Mouse (Mus musculus) C2C12 (cell line): Measurements from ENCODE around the gene Ipo13. TPM values are rescaled to one million over a fixed set of nuclear protein-coding genes. Genes with fewer than 3 reads are reported as not detected.

Source experiments
- H3K27me3 ChIP-seq: one replicate; pipeline ENCODE4 v1.6.1; 2011; ENCODE audit not compliant: control insufficient read depth, insufficient read depth, insufficient read length
- H3K36me3 ChIP-seq: one replicate; pipeline ENCODE4 v1.6.1; 2011; ENCODE audit not compliant: control insufficient read depth, insufficient read depth
- H3K4me3 ChIP-seq: one replicate; pipeline ENCODE4 v1.5.1; 2011; ENCODE audit warnings: mild to moderate bottlenecking, control low read depth; ENCODE audit not compliant: poor library complexity, insufficient read depth, severe bottlenecking
- H3K79me2 ChIP-seq: one replicate; pipeline ENCODE4 v1.6.1; 2011; ENCODE audit not compliant: control insufficient read depth, insufficient read depth
- H3K79me3 ChIP-seq: one replicate; pipeline ENCODE4 v1.6.1; 2011; ENCODE audit warnings: low read depth, control low read depth
- H3ac ChIP-seq: one replicate; pipeline ENCODE3; 2011; ENCODE audit warnings: low read depth; ENCODE audit not compliant: control insufficient read depth, insufficient read length
- CEBPB ChIP-seq: IDR thresholded peaks from one replicate; pipeline ENCODE4 v1.6.1; 2011; ENCODE audit warnings: low read depth, mild to moderate bottlenecking, control low read depth, moderate library complexity
- CTCF ChIP-seq: IDR thresholded peaks from one replicate; pipeline ENCODE4 v1.5.1; 2011; ENCODE audit not compliant: control insufficient read depth, insufficient read depth, insufficient read length
- FOSL1 ChIP-seq: IDR thresholded peaks from one replicate; pipeline ENCODE4 v1.8.0; 2011; ENCODE audit warnings: mild to moderate bottlenecking, low read length; ENCODE audit not compliant: poor library complexity, insufficient read depth, severe bottlenecking
- MAX ChIP-seq: IDR thresholded peaks from one replicate; pipeline ENCODE4 v1.6.1; 2011; ENCODE audit warnings: mild to moderate bottlenecking, control low read depth
- MYOD1 ChIP-seq: IDR thresholded peaks from one replicate; pipeline ENCODE4 v1.6.1; 2011; ENCODE audit warnings: low read depth; ENCODE audit not compliant: control insufficient read depth, insufficient read length
- MYOG ChIP-seq: IDR thresholded peaks from one replicate; pipeline ENCODE4 v1.6.1; 2011; ENCODE audit not compliant: control insufficient read depth, insufficient read length; ENCODE audit errors: extremely low read depth
- USF1 ChIP-seq: IDR thresholded peaks from one replicate; pipeline ENCODE4 v1.6.1; 2011; ENCODE audit warnings: low read depth, mild to moderate bottlenecking, control low read depth, moderate library complexity
- long read RNA-seq, 2 experiments: library from polyadenylated mRNA; unstranded; transcript quantifications; one replicate each; pipeline ENCODE4 v2.0.0; 2019 to 2020
- polyA plus RNA-seq: library from polyadenylated mRNA; unstranded; fragments of >200 nt; fragmentation: generic; extraction: Trizol; gene quantifications from one replicate; pipeline ENCODE4 v1.2.1, GENCODE M21; 2012; ENCODE audit warnings: missing spikeins

Ipo13 gene
- polyA plus RNA-seq = 43.6 TPM
- long read RNA-seq, experiment 1, transcript Ipo13-201 (20 exons, 3,595 nt) = major isoform, 7 of 26 reads
- long read RNA-seq, experiment 1, partial matches to known transcripts = 14 of 26 reads
- long read RNA-seq, experiment 1, other reads (novel, unspliced or antisense) = 5 of 26 reads
- long read RNA-seq, experiment 2, transcript Ipo13-201 (20 exons, 3,595 nt) = major isoform, 158 of 213 reads
- long read RNA-seq, experiment 2, partial matches to known transcripts = 18 of 213 reads
- long read RNA-seq, experiment 2, other reads (novel, unspliced or antisense) = 37 of 213 reads

DNA sequence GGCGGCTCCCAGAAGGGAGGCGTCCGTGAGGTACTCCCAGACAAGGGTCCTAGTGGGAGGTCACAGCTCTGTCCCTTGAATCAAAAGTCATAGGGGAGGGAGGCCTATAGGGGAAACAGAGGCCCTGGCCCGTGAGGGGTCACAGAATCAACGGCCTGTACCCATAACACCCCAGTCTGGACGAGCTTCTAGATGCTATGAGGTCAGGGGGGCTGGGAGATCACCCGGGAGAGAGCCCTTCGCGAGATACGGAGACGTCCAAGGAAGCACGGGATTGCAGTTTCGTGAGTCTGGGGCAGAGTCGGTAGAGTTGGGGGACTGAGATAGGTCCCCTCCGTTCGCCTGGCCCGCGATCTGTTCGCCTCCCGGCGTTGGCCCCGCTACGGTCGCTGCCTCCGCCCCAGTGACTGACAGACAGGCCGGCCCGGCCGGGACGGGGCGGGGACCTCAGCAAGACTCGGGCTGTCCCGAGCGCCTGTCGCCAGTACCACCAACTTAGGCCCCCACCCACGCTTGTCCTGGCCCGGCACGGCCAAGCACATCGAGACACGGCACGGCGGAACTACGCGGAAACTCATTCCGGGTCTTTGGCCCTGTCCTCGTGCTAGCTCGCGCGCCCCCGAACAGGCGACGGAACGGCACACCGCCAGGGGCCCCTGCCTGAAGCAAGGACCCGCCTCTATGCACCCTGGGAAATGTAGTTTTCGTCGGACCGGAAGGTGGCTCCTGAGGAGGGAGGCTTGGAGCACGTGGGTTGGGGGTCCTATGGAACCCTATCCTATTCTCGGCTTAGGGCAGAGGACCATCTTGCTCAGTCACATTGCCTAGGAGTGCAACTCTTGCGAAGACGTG lies at the start of gene Ipo13:
Gene Ipo13 (minus strand): TSS at position 409 of the 852 bp plus-strand sequence.
- peak within 1 kb of the TSS; percentile 73 for H3ac ChIP-seq
- peaks cover 20% of the 10 kb centered on the region for H3K36me3 ChIP-seq
- H3K79me2 ChIP-seq = peaks cover 49% of the 10 kb centered on the region
- H3K79me3 ChIP-seq = peaks cover 39% of the 10 kb centered on the region
- TF ChIP-seq MYOD1 (no peak), MYOG (no peak), FOSL1 (no peak), MAX (peak; percentile 98), USF1 (peak; percentile 79), CTCF (no peak), CEBPB (no peak)
- H3K4me3 ChIP-seq = peak within 1 kb of the TSS; percentile 83
- H3K27me3 ChIP-seq = no peaks in the 10 kb centered on the region

DNA sequence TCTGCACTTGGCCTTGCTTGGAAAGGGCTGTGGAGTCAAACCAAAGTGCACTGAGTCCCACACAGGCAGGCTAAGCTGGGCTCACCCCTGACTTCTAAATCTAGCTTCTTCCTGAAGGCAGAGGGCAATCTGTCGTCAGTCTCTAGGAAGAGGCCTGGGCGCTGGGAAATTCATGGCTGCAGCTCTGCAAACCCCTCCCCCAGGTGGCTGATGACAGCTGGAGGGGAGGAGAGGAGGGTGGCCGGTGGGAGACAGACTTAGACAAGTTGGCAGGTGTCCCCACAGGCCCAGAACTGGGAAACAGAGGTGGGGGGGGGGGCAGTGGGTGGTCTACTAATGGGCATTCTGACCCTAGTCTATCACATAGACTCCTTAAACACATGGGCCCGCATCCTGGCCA lies 42.7 kb upstream of the Ipo13 start:
- H3K79me2 ChIP-seq = no peaks in the 10 kb centered on the region
- no peaks in the 10 kb centered on the region for H3K27me3 ChIP-seq
- H3ac ChIP-seq = no peak overlapping the region
- no peak for TF ChIP-seq USF1
- TF ChIP-seq MAX = no peak
- no peak for TF ChIP-seq CEBPB
- no peak for TF ChIP-seq MYOD1
- TF ChIP-seq FOSL1 = no peak
- TF ChIP-seq MYOG = no peak
- no peak for TF ChIP-seq CTCF
- H3K4me3 ChIP-seq = no peak overlapping the region
- H3K79me3 ChIP-seq = no peaks in the 10 kb centered on the region
- H3K36me3 ChIP-seq = peaks cover 12% of the 10 kb centered on the region

DNA sequence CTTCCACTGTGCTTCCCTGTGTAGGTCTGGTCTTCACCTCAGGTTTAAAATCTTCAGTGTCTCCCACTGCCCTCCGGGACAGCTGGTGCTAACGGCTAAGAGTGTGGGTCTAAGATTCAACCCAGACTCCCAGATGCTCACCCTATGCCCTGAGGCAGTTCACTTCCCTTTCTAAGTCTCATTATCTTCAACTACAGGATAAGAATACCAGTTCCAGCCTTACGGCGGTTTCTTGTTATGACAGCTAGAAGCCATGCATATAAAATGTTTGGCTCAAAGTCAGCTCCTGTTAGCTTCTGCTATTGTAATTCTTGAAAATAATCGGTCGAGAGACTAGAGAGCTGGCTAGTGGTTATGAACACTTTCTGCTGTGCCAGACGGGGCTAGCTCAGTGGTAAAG lies 32.7 kb upstream of the Ipo13 start:
- H3ac ChIP-seq = no peak overlapping the region
- no peaks in the 10 kb centered on the region for H3K79me3 ChIP-seq
- H3K79me2 ChIP-seq = no peaks in the 10 kb centered on the region
- H3K36me3 ChIP-seq = no peaks in the 10 kb centered on the region
- TF ChIP-seq CTCF = no peak
- TF ChIP-seq FOSL1 = no peak
- no peak for TF ChIP-seq CEBPB
- no peak for TF ChIP-seq MYOG
- no peak for TF ChIP-seq MYOD1
- TF ChIP-seq USF1 = no peak
- TF ChIP-seq MAX = no peak
- H3K27me3 ChIP-seq = no peaks in the 10 kb centered on the region
- H3K4me3 ChIP-seq = no peak overlapping the region

DNA sequence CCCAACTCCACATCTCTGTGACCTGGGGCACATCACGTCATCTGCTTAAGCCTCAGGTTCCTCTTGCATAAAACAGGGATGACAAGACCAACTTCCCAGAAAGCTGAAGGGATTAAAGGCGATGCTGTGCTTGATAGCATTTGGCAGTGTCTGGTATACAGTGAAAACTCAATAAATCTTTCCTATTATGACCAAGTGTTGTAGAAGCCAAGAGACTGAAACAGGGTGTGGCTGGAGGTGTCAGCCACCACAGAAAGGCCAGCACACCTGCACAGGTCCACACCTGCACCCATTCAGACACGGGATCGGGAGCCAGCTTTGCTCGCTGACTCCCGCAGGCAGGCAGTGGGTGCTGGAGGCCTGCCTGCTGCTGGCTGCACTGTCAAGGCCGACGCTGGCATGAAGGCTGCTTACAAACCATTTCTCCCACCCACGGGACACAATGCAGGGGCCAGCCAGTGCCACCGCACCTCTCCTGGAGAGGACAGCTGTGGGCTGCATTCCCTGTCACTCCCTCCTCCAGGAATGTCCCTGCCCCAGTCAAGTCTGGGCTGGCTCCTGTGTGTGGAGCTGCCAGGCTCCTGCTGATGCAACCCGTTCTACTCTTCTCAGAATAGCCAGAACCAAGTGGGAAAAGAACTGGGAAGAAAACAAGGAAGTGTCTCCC lies 32.0 kb upstream of the Ipo13 start:
- Histone ChIP-seq H3K79me3 (no peaks in the 10 kb centered on the region), H3K27me3 (no peaks in the 10 kb centered on the region), H3ac (no peak overlapping the region), H3K79me2 (no peaks in the 10 kb centered on the region), H3K4me3 (no peak overlapping the region), H3K36me3 (no peaks in the 10 kb centered on the region)
- TF ChIP-seq MAX = no peak
- TF ChIP-seq MYOD1 = no peak
- TF ChIP-seq FOSL1 = no peak
- no peak for TF ChIP-seq CTCF
- no peak for TF ChIP-seq USF1
- no peak for TF ChIP-seq CEBPB

DNA sequence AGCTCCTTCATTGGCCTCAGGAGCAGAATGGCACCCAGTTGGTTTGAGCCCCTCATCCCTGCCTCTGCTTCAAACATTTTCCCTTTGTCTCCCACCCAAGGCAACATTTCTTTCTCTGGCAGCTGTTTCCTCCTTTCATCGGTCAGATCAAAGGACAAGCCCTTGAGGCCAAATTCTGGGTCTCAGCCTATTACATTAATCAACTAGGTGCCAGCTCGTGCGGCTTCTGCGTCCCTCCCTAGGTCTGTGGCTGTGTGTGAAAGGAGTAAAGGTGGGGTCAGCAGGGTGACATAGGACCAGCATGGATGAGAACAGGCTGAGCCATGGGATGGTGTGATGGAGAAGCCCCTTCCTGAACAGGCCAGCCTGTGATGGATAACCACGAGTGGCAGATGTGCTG lies 28.5 kb upstream of the Ipo13 start:
- Histone ChIP-seq H3K36me3 (no peaks in the 10 kb centered on the region), H3K27me3 (no peaks in the 10 kb centered on the region), H3K4me3 (no peak overlapping the region), H3K79me3 (no peaks in the 10 kb centered on the region), H3K79me2 (no peaks in the 10 kb centered on the region), H3ac (no peak overlapping the region)
- no peak for TF ChIP-seq MYOG
- no peak for TF ChIP-seq FOSL1
- no peak for TF ChIP-seq CEBPB
- TF ChIP-seq USF1 = no peak
- no peak for TF ChIP-seq MYOD1
- TF ChIP-seq CTCF = no peak
- no peak for TF ChIP-seq MAX
